Mouse (Mus musculus) monocyte, adult 5-6 weeks (primary cell): ENCODE data around the gene Smurf2. TPM values are rescaled to one million over a fixed set of nuclear protein-coding genes. Genes with fewer than 3 reads are reported as not detected.
"Not testable (repeated sequence)": the region's sequence is repeated elsewhere in the genome, so short reads cannot be mapped to it uniquely, and the experiment has no call there.

Source experiments
- ATAC-seq: fragments of 153-309, 156-312 bp; replicated peaks from 2 replicates; pipeline ENCODE4 v1.8.0; 2017; ENCODE audit warnings: mild to moderate bottlenecking; ENCODE audit not compliant: low TSS enrichment, insufficient number of reproducible peaks, severe bottlenecking, poor library complexity, low FRiP score
- total RNA-seq: library from RNA; stranded (forward); fragments of 200-1000, 200-491, 200-594 nt; gene quantifications from 3 replicates; pipeline ENCODE4 v1.2.3, GENCODE M21; 2017

The Smurf2 gene
- total RNA-seq, 1 experiment from 2014 or later = 65.5 TPM

GRCm38 (mm10) chr11:106817808-106818207 is 102.7 kb downstream of the Smurf2 start:
- ATAC-seq = no peak

- no peak for ATAC-seq
Observed at GRCm38 (mm10) chr11:106817156-106817555, 103.4 kb downstream of the Smurf2 start.

- no peak for ATAC-seq
Observed at GRCm38 (mm10) chr11:106816316-106816715, 104.2 kb downstream of the Smurf2 start.

GRCm38 (mm10) chr11:106815761-106816160 is 104.8 kb downstream of the Smurf2 start:
- no peak for ATAC-seq

- ATAC-seq = no peak
Observed at GRCm38 (mm10) chr11:106815331-106815730, 105.2 kb downstream of the Smurf2 start.

- no peak for ATAC-seq
Observed at GRCm38 (mm10) chr11:106814601-106815320, 105.8 kb downstream of the Smurf2 start.

GRCm38 (mm10) chr11:106812410-106813136 is 107.9 kb downstream of the Smurf2 start:
- ATAC-seq = no peak

GRCm38 (mm10) chr11:106807442-106807841 is 113.1 kb downstream of the Smurf2 start:
- ATAC-seq = not testable (repeated sequence)

GRCm38 (mm10) chr11:106802069-106802627 is 118.4 kb downstream of the Smurf2 start:
- ATAC-seq = no peak

- ATAC-seq = no peak
Observed at GRCm38 (mm10) chr11:106795679-106796078, 124.8 kb downstream of the Smurf2 start.

- no peak for ATAC-seq
Observed at GRCm38 (mm10) chr11:106793846-106794245, 126.7 kb downstream of the Smurf2 start.

GRCm38 (mm10) chr11:106789649-106790048 is 130.9 kb downstream of the Smurf2 start:
- ATAC-seq = no peak

- peak; percentile 69 for ATAC-seq
Observed at GRCm38 (mm10) chr11:106788775-106789459, 131.6 kb downstream of the Smurf2 start, which contains the start of the genes Ddx5 and Cep95. Gene Ddx5, minus strand, starts transcription at chr11:106789185. Gene Cep95, plus strand, starts transcription at chr11:106789252.

GRCm38 (mm10) chr11:106788026-106788774 is 132.3 kb downstream of the Smurf2 start:
- ATAC-seq = peak; percentile 64

GRCm38 (mm10) chr11:106787131-106788025 is 133.1 kb downstream of the Smurf2 start:
- ATAC-seq = peak; percentile 32

GRCm38 (mm10) chr11:106785043-106785442 is 135.5 kb downstream of the Smurf2 start:
- no peak for ATAC-seq

GRCm38 (mm10) chr11:106784476-106784875 is 136.0 kb downstream of the Smurf2 start:
- no peak for ATAC-seq
